Mouse (Mus musculus) ZHBTc4 (cell line): ENCODE results near the gene Olfr365.

ENCODE experiments used
- DNase-seq: peaks from one replicate; pipeline ENCODE4 v3.0.0-alpha.2; 2011; ENCODE audit warnings: low read depth, low spot score

Gene Olfr365

GRCm38 (mm10) chr2:37187898-37188297, at the start of gene Olfr365:
Gene Olfr365 (plus strand): TSS chr2:37188198.
- no peak for DNase-seq

GRCm38 (mm10) chr2:37139022-37139421, 49.0 kb upstream of the Olfr365 start, which contains the start of gene Olfr364-ps1:
Gene Olfr364-ps1 (plus strand): TSS chr2:37139322.
- DNase-seq, result no peak

DNA sequence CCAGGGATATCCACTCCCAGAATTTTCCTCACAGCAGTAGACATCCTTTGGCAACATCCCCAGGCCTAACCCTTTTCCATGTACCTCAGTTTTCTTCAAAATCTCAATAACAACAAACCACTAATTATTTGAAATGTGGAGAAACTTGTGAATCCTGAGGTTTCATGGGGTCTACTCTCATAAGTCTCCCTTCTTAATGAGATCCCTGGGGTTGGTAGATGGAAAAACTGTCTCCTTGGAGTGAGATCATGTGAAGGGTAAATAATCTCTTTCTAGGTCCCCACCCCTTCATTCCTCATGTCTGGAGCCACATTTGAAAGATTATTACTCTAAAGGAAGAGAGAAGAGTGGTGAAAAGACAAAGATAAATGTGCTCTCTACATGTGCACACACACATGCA, 23.3 kb downstream of the Olfr365 start, which contains the start of gene Olfr366:
Gene Olfr366, plus strand, starts transcription at position 301 of the 400 bp plus-strand sequence.
- DNase-seq, result no peak
